Mouse (Mus musculus) cerebellum, adult 2 months (tissue): ENCODE data around the gene Ehd4.

Experiments used
- CTCF ChIP-seq: fragments of 200-500 bp; IDR thresholded peaks from 2 replicates; pipeline ENCODE4 v1.5.1; 2011; ENCODE audit warnings: low read depth, mild to moderate bottlenecking, control low read depth, low read length, moderate library complexity, borderline replicate concordance; ENCODE audit not compliant: insufficient read depth
- POLR2A ChIP-seq: fragments of 200-500 bp; IDR thresholded peaks from 2 replicates; pipeline ENCODE4 v1.6.1; 2011; ENCODE audit warnings: low read length, control low read depth, borderline replicate concordance; ENCODE audit not compliant: insufficient read depth

DNA sequence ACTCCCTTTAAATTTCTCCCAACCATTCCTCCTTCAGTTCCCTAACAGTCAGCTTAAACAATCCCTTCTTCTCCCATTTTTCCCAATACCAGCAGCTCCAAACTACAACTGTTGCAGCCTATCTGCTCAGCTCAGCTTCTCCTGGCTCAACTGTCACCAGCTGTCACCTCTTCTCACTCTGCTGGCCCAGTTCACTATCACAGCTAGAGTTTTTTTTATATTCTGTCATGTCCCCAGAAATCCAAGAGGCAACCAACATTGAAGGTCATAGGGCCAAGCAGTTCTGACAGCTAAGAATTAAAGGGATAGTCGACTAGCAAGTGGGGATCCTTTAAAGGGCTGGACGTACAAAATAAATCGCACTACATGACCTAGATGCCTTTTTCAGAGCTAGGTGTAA lies 49.3 kb upstream of the Ehd4 start:
- TF ChIP-seq POLR2A (no peak), CTCF (no peak)
